Mouse (Mus musculus): ENCODE measurements at regions not wholly inside any gene's neighbourhood (a gene's known extent, or its start where the extent isn't known, plus 50 kb on each side); places are given as distances from the start of the nearest gene placed in this dataset.

DNA sequence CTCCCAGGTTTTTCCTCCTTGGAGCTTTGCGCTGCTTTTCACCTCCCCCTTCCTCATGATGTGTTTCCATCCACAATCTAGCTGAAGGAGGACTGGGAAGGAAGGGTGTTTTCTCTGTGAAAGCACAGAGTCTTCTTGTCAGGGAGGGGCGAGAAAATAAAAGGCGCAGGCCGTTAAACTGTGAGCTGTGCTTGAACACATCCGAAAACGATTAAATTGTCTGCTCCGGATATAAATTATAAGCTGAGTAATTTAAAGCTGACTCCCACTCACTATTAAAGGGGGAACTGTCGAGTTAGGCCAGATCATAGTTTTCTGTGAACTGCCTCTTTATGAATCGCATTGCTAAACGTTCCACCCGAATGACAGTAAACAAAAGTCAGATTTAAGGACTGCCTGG, 224.6 kb downstream of the Mpdz start:
- Histone ChIP-seq H3K4me1 (ENCODE audit: control insufficient read depth, insufficient read depth, low read length) (no peaks in the 10 kb centered on the region), H3K27me3 (ENCODE audit: control insufficient read depth, insufficient read depth, low read length) (no peaks in the 10 kb centered on the region), H3K4me2 (ENCODE audit: low read depth, low read length) (no peak overlapping the region), H3K9me3 (replicated peaks; ENCODE audit: control insufficient read depth, low read length) (no peaks in the 10 kb centered on the region), H3K36me3 (replicated peaks; ENCODE audit: control insufficient read depth, insufficient read depth, low read depth, low read length) (no peaks in the 10 kb centered on the region), H3K27ac (replicated peaks; ENCODE audit: low read depth, low read length) (no peak overlapping the region), H3K9ac (replicated peaks; ENCODE audit: low read length) (no peak overlapping the region), H3K4me3 (ENCODE audit: low read depth, low read length) (no peak overlapping the region)
- no peak; the same call in 1 of the 2 replicates for ATAC-seq (replicated peaks; ENCODE audit: insufficient number of reproducible peaks, low FRiP score, low TSS enrichment, low read depth)
- WGBS, result 50% methylated on average over 11 of the region's 11 CpGs
- peak; percentile 30 for DNase-seq (ENCODE audit: low spot score)

- no peaks in the 10 kb centered on the region for H3K27me3 ChIP-seq (ENCODE audit: control insufficient read depth, insufficient read depth, low read length)
- no peak overlapping the region for H3K4me3 ChIP-seq (ENCODE audit: low read depth, low read length)
- H3K9ac ChIP-seq (replicated peaks; ENCODE audit: low read length), result no peak overlapping the region
- H3K9me3 ChIP-seq (replicated peaks; ENCODE audit: control insufficient read depth, low read length), result no peaks in the 10 kb centered on the region
- H3K36me3 ChIP-seq (replicated peaks; ENCODE audit: control insufficient read depth, insufficient read depth, low read depth, low read length), result no peaks in the 10 kb centered on the region
- no peak overlapping the region for H3K27ac ChIP-seq (replicated peaks; ENCODE audit: low read depth, low read length)
- WGBS, result 75% methylated on average over 6 of the region's 6 CpGs
- no peaks in the 10 kb centered on the region for H3K4me1 ChIP-seq (ENCODE audit: control insufficient read depth, insufficient read depth, low read length)
- DNase-seq (ENCODE audit: low spot score) (no peak), ATAC-seq (replicated peaks; ENCODE audit: insufficient number of reproducible peaks, low FRiP score, low TSS enrichment, low read depth) (no peak)
- H3K4me2 ChIP-seq (ENCODE audit: low read depth, low read length), result no peak overlapping the region
Observed at GRCm38 (mm10) chr4:81222034-81222433, 220.6 kb downstream of the Mpdz start.

GRCm38 (mm10) chr4:81222468-81223175, 220.0 kb downstream of the Mpdz start:
- WGBS, result 52% methylated on average over 5 of the region's 5 CpGs
- H3K4me3 ChIP-seq (ENCODE audit: low read depth, low read length), result no peak overlapping the region
- no peaks in the 10 kb centered on the region for H3K36me3 ChIP-seq (replicated peaks; ENCODE audit: control insufficient read depth, insufficient read depth, low read depth, low read length)
- DNase-seq (ENCODE audit: low spot score), result no peak
- ATAC-seq (replicated peaks; ENCODE audit: insufficient number of reproducible peaks, low FRiP score, low TSS enrichment, low read depth), result no peak
- H3K27ac ChIP-seq (replicated peaks; ENCODE audit: low read depth, low read length), result no peak overlapping the region
- H3K4me1 ChIP-seq (ENCODE audit: control insufficient read depth, insufficient read depth, low read length), result no peaks in the 10 kb centered on the region
- no peaks in the 10 kb centered on the region for H3K9me3 ChIP-seq (replicated peaks; ENCODE audit: control insufficient read depth, low read length)
- no peak overlapping the region for H3K9ac ChIP-seq (replicated peaks; ENCODE audit: low read length)
- no peak overlapping the region for H3K4me2 ChIP-seq (ENCODE audit: low read depth, low read length)
- H3K27me3 ChIP-seq (ENCODE audit: control insufficient read depth, insufficient read depth, low read length), result no peaks in the 10 kb centered on the region

All from embryonic facial prominence, embryonic 11.5 days (tissue).